Mouse (Mus musculus) ES-CJ7 (cell line): ENCODE data around the gene Tmem222.
A peak's percentile ranks its signal among the peaks of the same experiment; 100 is the strongest.

Source experiments
- DNase-seq: peaks from one replicate; pipeline ENCODE4 v3.0.0; 2011; ENCODE audit warnings: low read depth, low spot score

Gene Tmem222

DNA sequence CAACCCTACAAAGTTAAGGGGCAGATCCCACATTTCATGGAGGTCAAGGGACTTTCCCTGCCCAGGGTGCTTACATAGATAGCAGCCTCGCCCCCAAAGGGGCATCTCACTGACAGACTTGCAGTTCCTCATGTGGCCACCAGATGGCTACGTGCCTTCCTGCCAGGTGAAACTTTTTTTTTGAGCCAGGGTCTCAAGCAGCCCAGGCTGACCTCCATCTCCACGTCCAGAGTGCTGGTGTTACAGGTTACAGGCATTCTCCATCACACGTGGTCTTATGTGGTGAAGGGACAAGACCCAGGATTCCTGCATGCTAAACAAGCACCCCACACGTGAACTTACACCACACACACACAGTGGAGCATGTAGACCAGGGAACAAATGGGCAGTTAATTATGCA lies 60.0 kb downstream of the Tmem222 start:
- DNase-seq: peak; percentile 78
